Mouse (Mus musculus): Measurements from ENCODE around the gene Eddm3b.

The Eddm3b gene

GRCm38 (mm10) chr14:51090921-51091900, 23.0 kb upstream of the Eddm3b start, which contains the start of the genes Rnase4 and Ang:
Gene Rnase4, plus strand, starts transcription at chr14:51091077.
Gene Ang, plus strand, starts transcription at chr14:51091150.
- in situ Hi-C loops (cut with MboI; ENCODE audit: unreplicated experiment in 2 of 2): loop anchor here (25.0 kb wide), 2 partner anchors 921 to 1604 kb away; partner anchors contain the start of genes Tmem253 (in 1 of the 2) and Zfp219 (in 1 of the 2)

GRCm38 (mm10) chr14:51092073-51092620, 22.1 kb upstream of the Eddm3b start:
- in situ Hi-C loops (cut with MboI; ENCODE audit: unreplicated experiment in 2 of 2): loop anchor here (25.0 kb wide), 2 partner anchors 920 to 1605 kb away; partner anchors contain the start of genes Tmem253 (in 1 of the 2) and Zfp219 (in 1 of the 2)

GRCm38 (mm10) chr14:51093496-51093895, 20.7 kb upstream of the Eddm3b start:
- in situ Hi-C loops (cut with MboI; ENCODE audit: unreplicated experiment in 2 of 2): loop anchor here (25.0 kb wide), 2 partner anchors 919 to 1606 kb away; partner anchors contain the start of genes Tmem253 (in 1 of the 2) and Zfp219 (in 1 of the 2)

GRCm38 (mm10) chr14:51094096-51094875, 19.9 kb upstream of the Eddm3b start:
- in situ Hi-C loops (cut with MboI; ENCODE audit: unreplicated experiment in 2 of 2): loop anchor here (25.0 kb wide), 2 partner anchors 918 to 1607 kb away; partner anchors contain the start of genes Tmem253 (in 1 of the 2) and Zfp219 (in 1 of the 2)

GRCm38 (mm10) chr14:51094921-51095320, 19.3 kb upstream of the Eddm3b start:
- in situ Hi-C loops (cut with MboI; ENCODE audit: unreplicated experiment in 2 of 2): loop anchor here (5.0 to 25.0 kb wide), 5 partner anchors 63 to 1608 kb away; partner anchors contain the start of genes Ang4 (in 2 of the 2), Tmem253 (in 1 of the 2) and Zfp219 (in 1 of the 2)

- in situ Hi-C loops (cut with MboI; ENCODE audit: unreplicated experiment in 2 of 2): loop anchor here (5.0 to 25.0 kb wide), 5 partner anchors 64 to 1609 kb away; partner anchors contain the start of genes Ang4 (in 2 of the 2), Tmem253 (in 1 of the 2) and Zfp219 (in 1 of the 2)
Measured at GRCm38 (mm10) chr14:51095736-51096524, 18.3 kb upstream of the Eddm3b start.

- in situ Hi-C loops (cut with MboI; ENCODE audit: unreplicated experiment in 2 of 2): loop anchor here (5.0 to 25.0 kb wide), 5 partner anchors 66 to 1611 kb away; partner anchors contain the start of genes Ang4 (in 2 of the 2), Tmem253 (in 1 of the 2) and Zfp219 (in 1 of the 2)
Measured at GRCm38 (mm10) chr14:51098300-51098699, 15.9 kb upstream of the Eddm3b start.

- in situ Hi-C loops (cut with MboI; ENCODE audit: unreplicated experiment in 2 of 2): loop anchor here (5.0 to 25.0 kb wide), 5 partner anchors 67 to 1612 kb away; partner anchors contain the start of genes Ang4 (in 2 of the 2), Tmem253 (in 1 of the 2) and Zfp219 (in 1 of the 2)
Measured at GRCm38 (mm10) chr14:51098921-51099320, 15.3 kb upstream of the Eddm3b start.

GRCm38 (mm10) chr14:51101284-51101683, 12.9 kb upstream of the Eddm3b start:
- in situ Hi-C loops (cut with MboI; ENCODE audit: unreplicated experiment in 2 of 2): loop anchor here (5.0 to 25.0 kb wide), 7 partner anchors 74 to 1239 kb away; partner anchors contain the start of genes Ear6 (in 1 of the 2), Sall2 (in 1 of the 2), Tmem253 (in 1 of the 2) and Zfp219 (in 1 of the 2)

- in situ Hi-C loops (cut with MboI; ENCODE audit: unreplicated experiment in 2 of 2): loop anchor here (5.0 to 25.0 kb wide), 7 partner anchors 72 to 1241 kb away; partner anchors contain the start of genes Ear6 (in 1 of the 2), Sall2 (in 1 of the 2), Tmem253 (in 1 of the 2) and Zfp219 (in 1 of the 2)
Measured at GRCm38 (mm10) chr14:51103217-51103616, 11.0 kb upstream of the Eddm3b start.

- in situ Hi-C loops (cut with MboI; ENCODE audit: unreplicated experiment in 2 of 2): loop anchor here (5.0 to 25.0 kb wide), 7 partner anchors 70 to 1242 kb away; partner anchors contain the start of genes Ear6 (in 1 of the 2), Sall2 (in 1 of the 2), Tmem253 (in 1 of the 2) and Zfp219 (in 1 of the 2)
Measured at GRCm38 (mm10) chr14:51104366-51104765, 9.9 kb upstream of the Eddm3b start.

GRCm38 (mm10) chr14:51106449-51106967, 7.7 kb upstream of the Eddm3b start:
- in situ Hi-C loops (cut with MboI; ENCODE audit: unreplicated experiment in 2 of 2): loop anchor here (10.0 to 25.0 kb wide), 5 partner anchors 68 to 1244 kb away; partner anchors contain the start of genes Ear6 (in 1 of the 2), Sall2 (in 1 of the 2), Tmem253 (in 1 of the 2) and Zfp219 (in 1 of the 2)

- in situ Hi-C loops (cut with MboI; ENCODE audit: unreplicated experiment in 2 of 2): loop anchor here (25.0 kb wide), 4 partner anchors 750 to 1250 kb away; partner anchors contain the start of genes Ear6 (in 1 of the 2), Sall2 (in 1 of the 2), Tmem253 (in 1 of the 2) and Zfp219 (in 1 of the 2)
Measured at GRCm38 (mm10) chr14:51111966-51112365, 2.3 kb upstream of the Eddm3b start.

- in situ Hi-C loops (cut with MboI; ENCODE audit: unreplicated experiment in 2 of 2): loop anchor here (25.0 kb wide), 4 partner anchors 749 to 1251 kb away; partner anchors contain the start of genes Ear6 (in 1 of the 2), Sall2 (in 1 of the 2), Tmem253 (in 1 of the 2) and Zfp219 (in 1 of the 2)
Measured at GRCm38 (mm10) chr14:51113476-51113875, 750 bp upstream of the Eddm3b start.

GRCm38 (mm10) chr14:51125684-51126083, 11.5 kb downstream of the Eddm3b start:
- in situ Hi-C loops (cut with MboI; ENCODE audit: unreplicated experiment in 2 of 2): no loop called here

- in situ Hi-C loops (cut with MboI; ENCODE audit: unreplicated experiment in 2 of 2): no loop called here
Measured at GRCm38 (mm10) chr14:51127648-51128258, 13.5 kb downstream of the Eddm3b start.

All from v-Abl transformed pro-B cells (cell line).